Mouse (Mus musculus) heart, postnatal 36 days (tissue): Measurements from ENCODE around the gene Nfe2l3. TPM values are rescaled to one million over a fixed set of nuclear protein-coding genes. Genes with fewer than 3 reads are reported as not detected.
"Not testable (repeated sequence)": the region's sequence is repeated elsewhere in the genome, so short reads cannot be mapped to it uniquely, and the experiment has no call there.

Source experiments
- DNase-seq, 2 experiments: peaks; one replicate each; pipeline ENCODE4 v3.0.0; 2021 to 2022
- intact Hi-C: fragments of 180-260 bp; cut with DNase I; formaldehyde crosslinking; loops from one replicate; pipeline ENCODE4 v1.15.1; 2025
- total RNA-seq, 2 experiments: library from RNA; stranded (reverse); gene quantifications; 2 replicates each; pipeline ENCODE4 v1.2.3; 2021

Nfe2l3 gene
- under 1 TPM; 0.35 to 0.36 TPM for total RNA-seq

DNA sequence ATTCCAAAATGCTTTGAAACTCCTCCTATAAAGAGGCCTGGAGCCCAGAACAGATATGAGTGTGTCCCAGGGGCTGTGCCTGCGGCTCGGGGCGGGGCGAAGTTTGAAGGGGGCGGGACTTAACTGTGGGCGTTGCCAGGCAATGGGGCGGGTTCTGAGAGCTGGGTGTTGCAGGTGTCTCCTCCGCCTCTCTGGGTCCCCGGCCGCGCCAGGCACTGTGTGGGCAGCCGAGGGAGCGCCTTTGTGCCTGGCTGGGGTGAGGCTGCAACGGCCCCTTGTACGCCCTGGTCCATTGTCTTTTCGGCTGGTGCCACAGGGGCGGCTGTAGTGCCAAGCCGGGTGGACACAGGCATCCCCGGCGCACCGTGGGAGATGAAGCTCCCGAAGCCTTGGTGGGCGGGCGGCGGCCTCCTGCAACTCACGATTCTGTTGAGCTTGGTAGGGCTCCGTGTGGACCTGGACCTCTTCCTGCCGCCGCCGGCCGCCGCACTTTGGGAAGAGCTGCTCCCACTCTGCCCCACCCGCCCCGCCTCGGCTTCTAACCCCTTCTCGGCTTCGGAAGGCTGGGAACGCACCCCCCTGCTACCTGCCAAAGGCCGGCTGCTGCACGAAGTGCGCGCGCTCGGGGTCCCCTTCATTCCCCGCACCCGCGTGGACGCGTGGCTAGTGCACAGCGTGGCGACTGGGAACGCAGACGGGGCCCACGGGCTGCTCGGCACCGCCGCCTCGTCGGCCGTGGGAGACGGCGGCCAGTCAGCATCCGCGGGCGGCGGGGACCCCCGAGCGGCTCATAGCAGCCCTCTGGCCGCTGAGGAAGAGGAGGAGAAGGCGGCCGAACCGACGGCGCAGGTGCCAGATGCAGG is at the start of gene Nfe2l3:
Gene Nfe2l3, plus strand, starts transcription at position 136 of the 863 bp plus-strand sequence.
- intact Hi-C loops, result loop anchor here (5.0 kb wide), 1 partner anchor 40 kb away; no protein-coding TSS in a partner anchor
- peak; percentile 19 to 33 for DNase-seq

DNA sequence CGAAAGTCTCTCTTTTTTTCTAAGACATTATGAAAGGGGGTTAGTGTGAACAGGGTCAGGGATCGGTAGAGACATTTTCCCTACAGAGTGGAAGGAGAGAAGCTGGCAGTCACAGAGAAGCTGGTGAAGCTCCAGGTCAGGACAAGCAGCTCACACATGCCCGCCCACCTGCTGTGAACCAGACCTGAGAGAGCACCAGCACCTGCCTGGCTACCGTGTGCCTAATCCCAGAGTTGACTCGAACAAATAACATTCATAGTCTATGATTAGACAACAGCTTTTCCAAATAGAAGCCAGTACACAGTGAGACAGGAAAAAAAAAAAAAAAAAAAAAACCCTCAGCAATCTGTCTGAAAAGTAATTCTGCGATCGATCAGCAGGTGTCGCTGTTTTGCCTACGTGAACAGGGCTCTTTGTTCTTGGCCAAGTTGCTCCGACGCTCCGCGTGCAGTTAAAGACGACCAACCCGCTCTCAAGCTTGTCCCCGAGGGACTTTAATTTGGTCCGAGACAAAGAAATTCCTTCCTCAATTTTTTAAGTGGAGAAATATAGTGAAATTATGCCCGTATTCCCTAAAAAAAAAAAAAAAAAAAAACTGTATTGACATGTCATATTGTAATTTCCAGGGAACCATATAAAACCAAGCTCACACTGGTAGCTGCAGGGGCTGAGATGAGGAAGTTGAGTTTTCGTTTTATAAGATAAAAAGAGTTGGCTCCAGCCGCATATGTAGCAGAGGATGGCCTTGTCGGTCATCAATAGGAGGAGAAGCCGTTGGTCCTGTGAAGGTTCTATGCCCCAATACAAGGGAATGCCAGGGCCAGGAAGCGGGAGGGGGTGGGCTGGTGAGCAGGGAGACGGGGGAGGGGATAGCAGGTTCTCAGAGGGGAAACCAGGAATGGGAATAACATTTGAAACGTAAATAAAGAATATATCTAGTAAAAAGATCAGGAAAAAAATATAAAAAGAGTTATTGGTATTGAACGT is 48.4 kb upstream of the Nfe2l3 start:
- peak; percentile 84 to 88 for DNase-seq
- intact Hi-C loops, result loop anchor here (1.0 to 5.0 kb wide), 6 partner anchors 88 to 833 kb away; partner anchors contain the start of gene Cbx3

DNA sequence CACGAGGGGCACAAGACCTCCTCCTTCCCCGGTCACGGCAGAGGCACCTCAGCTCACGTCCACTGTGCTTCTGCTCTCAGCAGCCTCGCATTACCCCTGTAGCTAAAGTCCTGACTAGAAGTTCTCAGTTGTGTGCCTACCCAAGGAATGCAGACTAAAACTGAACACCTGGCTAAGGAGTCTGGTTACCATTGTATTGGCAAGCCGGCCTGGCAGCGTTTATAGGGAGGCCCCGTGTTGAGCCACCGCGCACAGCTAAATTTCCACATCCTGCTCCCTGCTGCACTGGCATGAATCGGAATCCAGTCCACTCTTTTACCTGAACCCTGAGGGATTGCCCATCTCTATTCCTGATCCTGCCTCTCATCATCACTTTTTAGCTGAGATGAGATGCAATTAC is 42.0 kb upstream of the Nfe2l3 start:
- DNase-seq, result no peak
- intact Hi-C loops, result loop anchor here (5.0 kb wide), 1 partner anchor 42 kb away; the partner anchor contains the start of gene Nfe2l3

DNA sequence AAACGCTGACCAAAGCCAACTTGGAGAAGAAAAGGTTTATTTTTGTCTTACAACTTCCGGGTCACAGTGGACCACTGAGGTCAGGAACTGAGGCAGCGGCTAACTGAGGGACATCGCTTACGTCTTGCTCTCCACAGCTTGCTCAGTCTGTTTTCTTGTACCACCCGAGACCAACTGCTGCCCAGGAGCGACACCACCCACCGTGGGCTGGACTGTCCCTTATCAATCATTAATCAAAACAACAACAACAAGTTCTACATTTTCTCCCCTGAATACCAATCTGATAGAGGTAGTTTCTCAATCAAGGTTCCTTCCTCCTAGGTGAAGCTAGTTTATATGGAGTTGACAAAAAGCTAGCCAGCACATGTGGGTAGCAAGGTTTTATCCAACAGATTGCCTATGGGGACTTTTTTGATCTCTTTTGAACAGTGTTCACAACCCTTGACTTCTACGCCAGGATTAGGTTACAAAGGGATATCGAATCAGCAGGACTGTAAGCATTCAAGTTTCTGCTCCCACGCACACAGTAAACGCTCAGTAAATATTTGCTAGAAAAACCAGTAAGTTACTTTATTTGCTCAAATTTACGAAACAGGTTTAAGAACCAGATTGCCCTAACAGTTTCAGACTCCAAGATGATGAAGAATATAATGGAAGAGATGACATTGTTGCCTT is 40.5 kb upstream of the Nfe2l3 start:
- intact Hi-C loops, result loop anchor here (5.0 kb wide), 1 partner anchor 40 kb away; the partner anchor contains the start of gene Nfe2l3
- no peak for DNase-seq

DNA sequence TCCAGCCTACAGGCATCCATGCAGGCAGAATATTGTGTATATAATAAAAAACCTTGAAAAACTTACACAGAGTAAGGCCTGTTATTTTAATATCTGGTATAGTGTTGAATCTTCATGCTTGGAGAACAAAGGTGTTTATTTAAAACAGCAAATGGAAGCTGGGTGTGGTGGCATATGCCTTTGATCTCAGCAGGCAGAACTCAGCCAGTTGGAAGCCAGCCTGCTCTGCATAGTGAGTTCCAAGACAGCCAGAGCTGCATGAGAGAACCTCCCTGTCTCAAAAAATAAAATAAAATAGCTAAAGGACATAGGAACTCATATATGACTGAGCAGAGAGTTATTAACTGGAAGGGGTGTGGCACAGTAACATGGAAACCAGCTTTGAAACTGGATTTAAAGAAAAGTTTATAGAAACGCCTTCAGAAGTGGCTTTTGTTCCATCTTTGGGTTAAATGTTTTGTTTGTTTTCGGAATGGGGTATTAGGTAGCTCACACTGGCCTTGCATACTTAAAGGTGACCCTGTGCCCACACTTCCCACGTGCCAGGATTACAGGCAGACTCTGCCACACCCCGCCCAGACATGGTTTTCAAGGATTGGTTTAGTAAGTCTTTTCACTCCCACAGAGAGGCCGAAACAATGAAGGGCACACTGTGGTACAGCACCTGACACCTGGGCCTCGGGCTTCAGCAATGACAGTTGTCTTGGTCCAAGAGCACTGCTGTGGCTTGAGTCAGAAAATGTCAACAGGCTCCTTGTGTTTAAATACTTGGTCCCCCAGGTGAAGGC is 38.9 kb upstream of the Nfe2l3 start:
- intact Hi-C loops, result loop anchor here (5.0 kb wide), 1 partner anchor 39 kb away; the partner anchor contains the start of gene Nfe2l3
- DNase-seq, result no peak

DNA sequence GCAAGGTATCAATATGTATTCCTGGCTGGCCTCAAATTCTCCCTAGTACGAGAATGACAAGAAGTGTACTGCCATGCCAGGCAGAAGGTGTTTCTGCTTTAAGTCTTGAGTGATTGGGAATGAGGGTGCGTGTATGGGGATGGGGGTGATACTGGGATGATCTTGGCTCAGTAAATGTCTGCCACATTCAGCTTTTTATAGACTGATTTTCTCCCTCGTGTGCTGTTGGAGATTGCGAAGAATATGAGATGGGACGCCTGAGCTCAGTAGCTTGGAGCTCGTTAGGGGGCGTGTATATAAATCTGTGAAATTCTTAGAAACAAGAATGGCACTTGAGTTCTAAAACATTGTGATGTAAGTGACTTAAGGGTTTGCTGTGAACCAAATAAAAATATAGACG is 38.1 kb upstream of the Nfe2l3 start:
- intact Hi-C loops, result loop anchor here (5.0 kb wide), 1 partner anchor 38 kb away; the partner anchor contains the start of gene Nfe2l3
- DNase-seq, result not testable (repeated sequence)

DNA sequence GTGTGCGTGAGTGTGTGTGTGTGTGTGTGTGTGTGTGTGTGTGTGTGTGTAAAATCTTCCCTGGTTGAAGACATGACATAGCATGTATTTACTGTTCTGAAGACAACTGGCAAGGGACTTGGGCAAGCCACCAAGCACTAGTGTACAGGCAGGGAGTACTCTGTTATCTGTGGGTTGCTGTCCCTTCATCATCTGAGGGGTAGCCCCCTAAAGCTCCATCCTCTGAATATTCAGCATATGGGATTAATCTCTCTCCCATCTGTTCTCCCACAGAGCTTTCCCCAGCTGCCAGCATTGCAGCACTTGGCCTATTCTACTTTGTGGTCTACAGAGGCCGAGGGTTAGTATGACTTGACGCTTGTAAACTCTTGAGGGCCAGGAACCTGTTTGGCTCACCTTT is 37.5 kb upstream of the Nfe2l3 start:
- intact Hi-C loops, result loop anchor here (5.0 kb wide), 1 partner anchor 37 kb away; the partner anchor contains the start of gene Nfe2l3

DNA sequence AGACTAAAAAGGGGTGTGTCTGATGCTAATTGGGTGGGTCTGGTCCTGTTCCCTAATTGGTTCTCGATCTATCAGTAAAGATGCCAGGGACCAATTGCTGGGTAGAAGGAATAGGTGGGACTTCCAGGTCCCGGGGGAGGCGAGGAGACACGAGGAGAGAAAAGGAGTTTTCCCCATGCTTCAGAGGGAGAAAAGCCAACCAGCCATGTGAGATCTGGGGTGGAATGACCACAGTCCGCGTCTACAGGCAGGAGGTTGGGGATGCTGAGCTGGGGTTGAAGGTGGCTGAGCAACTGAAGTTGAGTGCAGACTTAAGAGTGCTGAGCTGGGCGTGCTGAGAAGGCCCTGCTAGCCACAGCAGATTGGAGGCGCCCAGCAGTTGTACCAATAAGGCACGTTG is 37.0 kb upstream of the Nfe2l3 start:
- no peak for DNase-seq
- intact Hi-C loops, result no loop called here

More for the DNA sequence above, 37.5 kb upstream of the Nfe2l3 start:
- not testable (repeated sequence) for DNase-seq

DNA sequence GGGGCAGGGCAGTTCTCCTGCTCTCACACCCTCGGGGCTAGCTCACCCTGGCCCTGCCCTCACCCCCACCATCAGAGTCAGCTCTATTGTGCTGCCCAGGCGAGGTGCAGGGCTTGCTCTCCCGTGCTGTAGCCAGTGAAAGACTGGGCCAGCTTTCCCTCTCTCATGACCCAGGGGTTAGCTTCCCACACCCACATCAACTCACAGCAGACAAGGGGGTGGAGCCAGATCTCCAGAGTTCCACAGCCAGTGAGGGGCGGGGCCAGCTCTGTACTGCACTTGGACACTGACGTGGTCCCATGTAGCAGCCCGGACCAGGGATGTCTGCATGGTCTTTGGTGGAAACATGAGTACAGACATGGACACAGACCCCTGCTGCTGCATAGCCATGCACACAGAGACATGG is 33.4 kb upstream of the Nfe2l3 start:
- peak; percentile 16 to 23 for DNase-seq
- intact Hi-C loops, result no loop called here

DNA sequence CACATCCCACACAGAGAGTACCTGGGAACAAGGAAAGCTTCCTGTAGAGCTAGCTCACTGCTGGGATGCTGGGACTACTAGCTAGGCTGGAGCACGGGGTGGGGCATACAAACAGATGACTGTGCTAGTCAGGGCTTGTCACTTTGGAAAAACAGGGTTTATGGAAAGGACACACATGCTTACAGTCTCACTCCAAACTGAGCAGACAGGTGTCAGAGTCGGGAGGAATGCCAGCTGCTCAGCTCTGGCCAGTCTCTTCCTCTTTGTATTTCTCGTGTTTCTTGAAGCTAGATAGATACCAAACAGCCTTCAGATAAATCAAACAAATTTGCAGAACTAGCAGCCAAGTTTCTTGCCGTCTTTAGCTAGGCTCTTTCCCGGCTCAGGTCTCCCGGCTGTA is 31.2 kb upstream of the Nfe2l3 start:
- intact Hi-C loops, result no loop called here

DNA sequence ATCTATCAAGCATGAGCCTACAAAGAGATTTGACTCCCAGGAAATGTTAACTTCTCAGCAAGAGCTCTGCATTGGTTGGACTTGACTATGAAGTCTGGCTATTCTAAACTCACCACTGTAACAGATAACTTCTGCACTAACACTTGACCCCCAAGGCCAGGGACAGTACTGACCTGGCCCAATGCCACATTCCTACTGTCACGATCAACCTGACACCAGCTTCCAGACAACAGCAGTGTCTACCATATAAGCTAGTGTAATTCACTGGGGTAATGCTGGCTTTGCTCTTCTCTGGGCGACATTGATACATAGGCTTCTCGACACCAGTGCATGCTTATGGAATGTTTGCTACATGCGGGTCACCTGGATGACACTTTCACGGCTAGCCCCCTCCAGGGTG is 28.9 kb upstream of the Nfe2l3 start:
- intact Hi-C loops, result no loop called here
- DNase-seq, result no peak

More for the DNA sequence above, 31.2 kb upstream of the Nfe2l3 start:
- no peak for DNase-seq

DNA sequence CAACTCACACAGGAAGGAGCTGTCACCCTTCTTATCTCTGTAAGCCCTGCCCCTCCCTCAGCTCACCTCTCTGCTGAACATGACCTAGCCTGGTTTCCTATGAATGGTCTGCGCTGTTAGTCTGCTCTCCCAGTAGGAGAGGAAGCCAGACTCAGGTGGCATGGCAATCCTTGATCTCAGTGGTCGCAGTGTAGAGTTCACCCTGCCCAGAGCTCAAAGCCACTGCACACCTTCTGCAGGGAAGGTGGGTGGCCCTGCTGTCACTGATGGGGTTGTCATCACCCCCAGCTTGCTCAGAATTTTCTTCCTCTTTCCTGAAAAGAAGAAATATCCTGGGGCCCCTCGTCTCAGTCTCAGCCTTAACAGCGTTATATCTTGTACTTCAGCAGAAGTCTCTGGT is 28.0 kb upstream of the Nfe2l3 start:
- DNase-seq, result no peak

DNA sequence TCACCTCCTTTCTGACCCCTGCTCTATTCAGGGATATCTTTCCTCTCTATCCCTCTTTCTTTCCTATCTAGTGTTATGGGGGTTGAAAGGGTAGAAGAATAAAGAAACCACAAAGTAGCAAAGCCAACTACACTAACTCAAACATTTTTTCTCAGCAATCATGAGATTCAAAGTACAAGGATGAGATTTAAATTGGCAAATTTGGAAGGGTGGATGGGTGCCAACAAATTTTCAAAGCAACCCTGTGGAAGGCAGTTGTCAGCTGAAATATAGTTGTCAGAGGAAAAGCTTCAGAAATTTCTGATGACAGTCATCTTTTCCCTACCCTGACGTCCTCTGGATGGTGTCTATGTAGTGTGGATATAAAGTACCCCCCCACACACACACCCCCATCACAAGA is 16.0 kb upstream of the Nfe2l3 start:
- intact Hi-C loops, result no loop called here
- no peak for DNase-seq

More for the DNA sequence above, 28.0 kb upstream of the Nfe2l3 start:
- intact Hi-C loops, result no loop called here

DNA sequence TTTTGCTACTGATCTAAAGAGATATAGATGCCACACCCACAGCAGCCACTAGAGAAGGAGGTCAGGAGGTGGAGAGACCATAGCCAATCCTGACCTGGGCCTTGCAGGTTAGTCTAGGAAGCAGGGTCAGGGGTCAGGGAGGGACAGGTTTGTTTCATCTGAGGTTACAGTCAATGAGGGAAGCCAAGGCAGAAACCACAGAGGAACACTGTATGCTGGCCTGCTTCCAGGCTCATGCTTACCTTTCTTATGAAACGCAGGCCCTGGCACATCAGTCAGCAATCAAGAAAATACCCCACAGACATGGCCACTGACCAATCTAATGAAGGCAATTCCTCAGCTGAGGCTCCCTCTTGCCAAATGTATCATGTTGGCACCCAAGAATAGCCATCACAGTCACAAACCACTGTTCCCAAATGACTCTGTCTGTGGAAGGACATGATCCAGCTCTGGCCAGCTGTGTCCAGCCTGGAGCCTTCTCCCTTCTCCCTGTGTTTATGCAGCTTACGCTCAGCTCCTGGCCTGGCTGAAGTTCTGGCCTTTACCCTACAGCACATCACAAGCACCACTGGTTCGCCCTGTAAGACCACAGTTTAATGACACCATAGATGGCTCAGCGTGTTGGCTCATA is 15.0 kb upstream of the Nfe2l3 start:
- no peak for DNase-seq
- intact Hi-C loops, result no loop called here

DNA sequence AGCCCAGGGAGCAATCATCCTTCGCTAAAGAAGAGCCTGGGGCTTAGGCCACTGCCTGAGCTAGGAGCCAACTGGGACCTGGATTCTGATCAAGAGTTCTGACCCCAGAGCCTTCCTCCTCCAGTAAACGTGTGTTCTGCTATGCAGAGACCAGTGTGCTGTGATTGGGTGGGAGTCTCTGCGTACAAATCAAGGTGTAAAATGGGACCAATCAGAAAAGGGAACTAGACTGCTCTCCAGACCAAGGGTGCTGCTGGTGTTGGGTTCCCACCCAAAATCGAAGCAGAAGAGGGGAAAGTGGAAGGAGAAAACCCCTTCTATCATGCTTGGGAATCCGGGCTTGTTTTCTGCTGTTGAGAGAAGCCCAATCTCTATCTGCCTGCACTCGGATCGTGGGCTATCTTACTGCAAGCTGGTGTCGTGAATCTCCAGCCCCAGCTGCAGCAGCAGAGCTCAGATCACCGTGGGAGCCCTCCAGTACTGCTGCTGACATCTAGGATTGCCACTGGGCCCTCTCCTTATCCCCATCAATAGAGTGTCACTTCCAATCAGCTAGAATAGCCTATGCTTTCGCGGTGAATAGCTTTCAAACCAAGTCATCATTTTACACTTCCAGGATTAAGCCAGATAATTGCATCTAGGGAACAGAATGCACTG is 8.9 kb upstream of the Nfe2l3 start:
- DNase-seq, result no peak
- intact Hi-C loops, result no loop called here

DNA sequence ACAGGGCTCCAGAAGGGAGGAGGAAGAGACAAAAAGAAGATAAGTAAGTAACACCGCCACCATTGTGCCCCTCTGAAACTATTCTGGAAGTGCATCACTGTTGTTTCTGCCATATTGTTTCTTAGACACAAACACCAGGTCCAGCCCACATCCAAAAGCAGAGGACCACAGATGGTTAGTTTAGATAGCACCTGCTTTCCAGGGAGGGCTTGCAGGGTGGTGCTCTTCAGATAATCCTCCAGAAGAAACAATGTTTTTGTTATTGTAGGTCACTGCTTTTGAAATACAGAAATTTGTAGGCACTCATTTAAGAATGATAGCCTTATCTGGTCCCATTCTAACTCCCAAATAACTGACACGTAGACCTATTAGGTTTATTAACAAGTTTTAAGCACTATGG is 7.9 kb upstream of the Nfe2l3 start:
- no peak for DNase-seq
- intact Hi-C loops, result no loop called here

DNA sequence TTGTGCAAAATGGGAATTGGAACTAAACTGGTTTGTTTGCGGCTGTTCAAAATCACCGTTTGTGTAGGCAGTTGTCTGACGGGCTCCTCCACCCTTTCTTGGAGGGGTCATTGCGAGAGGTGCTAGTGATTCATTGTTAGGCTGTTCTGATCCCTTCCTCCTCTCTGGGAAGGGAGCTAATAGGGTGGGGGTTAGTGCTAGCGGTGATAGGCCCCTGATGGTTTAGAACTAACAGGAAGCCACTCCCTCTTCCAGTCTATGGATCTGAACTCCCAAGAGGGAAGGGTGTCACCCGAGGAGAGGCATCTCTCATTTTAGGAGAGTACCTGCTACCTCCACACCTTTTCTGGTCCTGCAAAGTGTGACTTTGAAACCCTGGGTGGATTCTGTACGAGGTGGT is 1.8 kb downstream of the Nfe2l3 start:
- no peak for DNase-seq
- intact Hi-C loops, result loop anchor here (5.0 kb wide), 1 partner anchor 42 kb away; no protein-coding TSS in a partner anchor

DNA sequence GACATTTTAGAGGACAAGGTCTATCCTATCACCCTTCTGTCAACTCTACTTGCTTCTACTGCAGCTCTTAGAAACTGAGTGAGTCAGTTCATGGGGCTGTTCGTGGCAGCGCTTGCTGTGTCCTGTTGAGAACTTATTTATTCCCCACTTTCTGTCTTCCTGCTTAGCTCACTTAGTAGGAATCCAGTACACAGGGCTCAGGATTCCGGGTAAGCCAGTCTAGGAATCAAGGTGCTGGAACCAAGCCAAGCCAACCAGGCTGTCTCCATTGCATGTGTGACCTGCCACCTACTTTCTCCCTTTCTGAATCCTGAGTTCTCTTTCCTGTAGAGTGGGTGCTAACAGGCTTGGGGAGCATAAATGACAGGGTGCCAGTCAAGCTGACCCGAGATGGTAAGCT is 5.2 kb downstream of the Nfe2l3 start:
- intact Hi-C loops, result no loop called here
- DNase-seq, result no peak
